Mouse (Mus musculus): ENCODE results near the gene Nqo1. TPM values are rescaled to one million over a fixed set of nuclear protein-coding genes. Genes with fewer than 3 reads are reported as not detected.

The Nqo1 gene
- total RNA-seq (2021): 1 to 10 TPM; 5.1 to 5.4 TPM

GRCm38 (mm10) chr8:107403038-107403781 lies at the start of gene Nqo1:
TSS of gene Nqo1 (minus strand) at chr8:107403206.
- peak; percentile 52 to 53 for DNase-seq (ENCODE audit: low spot score in 2 of 2)
- intact Hi-C loops (cut with DNase I): no loop called here

- no peak for DNase-seq (ENCODE audit: low spot score in 2 of 2)
- intact Hi-C loops (cut with DNase I): no loop called here
These were observed 48.5 kb upstream of the Nqo1 start for GRCm38 (mm10) chr8:107451414-107452066.

GRCm38 (mm10) chr8:107449655-107450054 lies 46.6 kb upstream of the Nqo1 start:
- no peak for DNase-seq (ENCODE audit: low spot score in 2 of 2)
- intact Hi-C loops (cut with DNase I): no loop called here

- intact Hi-C loops (cut with DNase I): no loop called here
- DNase-seq (ENCODE audit: low spot score in 2 of 2): no peak
These were observed 46.1 kb upstream of the Nqo1 start for GRCm38 (mm10) chr8:107449130-107449529.

- no peak for DNase-seq (ENCODE audit: low spot score in 2 of 2)
- intact Hi-C loops (cut with DNase I): no loop called here
These were observed 45.4 kb upstream of the Nqo1 start for GRCm38 (mm10) chr8:107448382-107448889.

GRCm38 (mm10) chr8:107447713-107448112 lies 44.7 kb upstream of the Nqo1 start:
- intact Hi-C loops (cut with DNase I): no loop called here
- no peak for DNase-seq (ENCODE audit: low spot score in 2 of 2)

GRCm38 (mm10) chr8:107444626-107445025 lies 41.6 kb upstream of the Nqo1 start:
- intact Hi-C loops (cut with DNase I): no loop called here
- DNase-seq (ENCODE audit: low spot score in 2 of 2): no peak

- intact Hi-C loops (cut with DNase I): no loop called here
- DNase-seq (ENCODE audit: low spot score in 2 of 2): no peak
These were observed 37.0 kb upstream of the Nqo1 start for GRCm38 (mm10) chr8:107439880-107440625.

GRCm38 (mm10) chr8:107437711-107438110 lies 34.7 kb upstream of the Nqo1 start:
- intact Hi-C loops (cut with DNase I): no loop called here
- no peak for DNase-seq (ENCODE audit: low spot score in 2 of 2)

- intact Hi-C loops (cut with DNase I): no loop called here
- DNase-seq (ENCODE audit: low spot score in 2 of 2): peak in 1 of 2 experiments; percentile 7
These were observed 33.9 kb upstream of the Nqo1 start for GRCm38 (mm10) chr8:107436841-107437421.

GRCm38 (mm10) chr8:107435962-107436831 lies 33.2 kb upstream of the Nqo1 start, which contains the start of gene Wwp2:
TSS of gene Wwp2 (plus strand) at chr8:107436365.
- intact Hi-C loops (cut with DNase I): no loop called here
- peak; percentile 78 to 81 for DNase-seq (ENCODE audit: low spot score in 2 of 2)

GRCm38 (mm10) chr8:107435421-107435961 lies 32.5 kb upstream of the Nqo1 start:
- intact Hi-C loops (cut with DNase I): no loop called here
- no peak for DNase-seq (ENCODE audit: low spot score in 2 of 2)

GRCm38 (mm10) chr8:107430821-107431220 lies 27.8 kb upstream of the Nqo1 start:
- intact Hi-C loops (cut with DNase I): no loop called here
- DNase-seq (ENCODE audit: low spot score in 2 of 2): no peak

GRCm38 (mm10) chr8:107425230-107425597 lies 22.2 kb upstream of the Nqo1 start:
- no peak for DNase-seq (ENCODE audit: low spot score in 2 of 2)
- intact Hi-C loops (cut with DNase I): loop anchor here (5.0 kb wide), 1 partner anchor 323 kb away; no protein-coding TSS in a partner anchor

GRCm38 (mm10) chr8:107424597-107425229 lies 21.7 kb upstream of the Nqo1 start, which contains the start of gene Nob1:
TSS of gene Nob1 (minus strand) at chr8:107425051.
- intact Hi-C loops (cut with DNase I): loop anchor here (5.0 kb wide), 2 partner anchors 37 to 322 kb away; no protein-coding TSS in a partner anchor
- peak; percentile 97 to 98 for DNase-seq (ENCODE audit: low spot score in 2 of 2)

GRCm38 (mm10) chr8:107424176-107424575 lies 21.2 kb upstream of the Nqo1 start:
- intact Hi-C loops (cut with DNase I): loop anchor here (5.0 kb wide), 1 partner anchor 37 kb away; no protein-coding TSS in a partner anchor
- no peak for DNase-seq (ENCODE audit: low spot score in 2 of 2)

- DNase-seq (ENCODE audit: low spot score in 2 of 2): no peak
- intact Hi-C loops (cut with DNase I): no loop called here
These were observed 14.0 kb upstream of the Nqo1 start for GRCm38 (mm10) chr8:107417001-107417400.

GRCm38 (mm10) chr8:107413881-107414280 lies 10.9 kb upstream of the Nqo1 start:
- intact Hi-C loops (cut with DNase I): no loop called here
- no peak for DNase-seq (ENCODE audit: low spot score in 2 of 2)

All from left cerebral cortex, postnatal 36 days (tissue).